21 mouse cellular contexts compared by ENCODE assay signal in the genomic region with DNA sequence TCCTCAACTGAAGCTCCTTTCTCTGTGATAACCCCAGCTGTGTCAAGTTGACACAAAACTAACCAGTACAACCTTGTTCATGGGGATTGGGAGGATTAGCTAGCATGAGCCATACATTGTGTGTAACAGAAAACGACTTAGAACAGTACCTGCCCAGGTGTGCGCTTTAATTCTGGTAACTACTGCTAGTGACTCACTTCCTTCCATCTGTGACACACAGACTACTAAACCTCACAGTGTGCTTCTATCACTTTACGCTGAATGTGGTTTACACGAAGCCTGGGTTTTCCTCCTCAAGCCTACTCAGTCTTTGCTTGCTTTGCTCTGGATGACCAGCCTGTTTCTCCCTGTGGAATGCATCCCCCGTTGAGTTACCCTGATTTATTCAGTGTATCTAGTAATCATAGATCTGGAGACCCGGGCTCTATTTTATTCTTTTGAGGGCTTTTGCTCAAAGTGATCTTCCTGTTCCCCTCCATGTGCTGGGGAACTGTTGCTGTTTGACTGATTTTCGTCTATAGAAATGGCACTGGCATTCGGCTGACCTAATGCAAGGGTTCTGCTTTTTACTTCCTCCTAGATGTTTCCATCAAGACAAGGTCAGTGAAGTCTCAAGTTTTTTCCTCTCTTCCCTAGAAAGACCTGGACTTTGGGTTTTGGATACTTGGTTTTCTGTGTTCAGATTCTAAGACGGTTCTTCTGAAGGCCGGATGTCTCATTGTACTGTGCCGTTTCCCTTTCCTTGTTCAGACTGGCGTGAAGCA. TPM values are rescaled to one million over a fixed set of nuclear protein-coding genes. Genes with fewer than 3 reads are reported as not detected.
DNase-seq lines count a peak whose midpoint lies in the region; ATAC-seq and TF ChIP-seq lines count a peak whose summit lies in the region.
"Had no signal": no experiment of that assay in that cellular context is flagged by ENCODE, and none has a peak within 500 bp of the region (broad histone marks: within the 10 kb centered on the region; RNA-seq: fewer than 3 reads in every experiment).

No protein-coding gene starts in this region.

- H3K4me2 ChIP-seq in midbrain, embryonic 14.5 days (ENCODE audit: low read length), result no peak overlapping the region
- H3K4me2 ChIP-seq in hindbrain, embryonic 13.5 days, result no peak overlapping the region
- H3K4me2 ChIP-seq: heart, embryonic 12.5 days; intestine, embryonic 15.5 days; kidney, embryonic 15.5 days; limb, embryonic 15.5 days had no signal

- peaks cover 14% of the 10 kb centered on the region for H3K4me1 ChIP-seq in limb, embryonic 10.5 days
- H3K4me1 ChIP-seq in midbrain, embryonic 14.5 days (ENCODE audit: control insufficient read depth, insufficient read depth, low read length), result no peaks in the 10 kb centered on the region
- H3K4me1 ChIP-seq in hindbrain, embryonic 13.5 days (replicated peaks), result peaks cover 3% of the 10 kb centered on the region

- TF ChIP-seq CTCF in gastrocnemius, adult 2 months (IDR thresholded peaks at IDR 0.05), result no peak

- 44% methylated on average over 12 of the region's 12 CpGs for WGBS in macrophage (ENCODE audit: missing documents)
- 93% methylated on average over 12 of the region's 12 CpGs for WGBS in limb, embryonic 10.5 days
- WGBS in midbrain, embryonic 14.5 days, result 93% methylated on average over 12 of the region's 12 CpGs
- 95% methylated on average over 12 of the region's 12 CpGs for WGBS in hindbrain, embryonic 13.5 days

- no peak for ATAC-seq in midbrain, embryonic 14.5 days (ENCODE audit: low FRiP score, low TSS enrichment)
- ATAC-seq in hindbrain, embryonic 13.5 days (ENCODE audit: low FRiP score), result no peak
- ATAC-seq: forebrain, postnatal 0 days; intestine, embryonic 15.5 days had no signal

- DNase-seq in gastrocnemius, adult 2 months, result no peak
- DNase-seq in gastrocnemius, adult 8-10 months (ENCODE audit: low spot score in 2 of 2), result no peak
- DNase-seq in thymus, postnatal 0 days (ENCODE audit: low spot score), result peak; percentile 9
- DNase-seq in thymus, postnatal 25 days, result no peak
- DNase-seq in limb, embryonic 10.5 days (ENCODE audit: low spot score), result no peak
- DNase-seq in midbrain, embryonic 14.5 days, result no peak
- DNase-seq: adrenal gland, adult 8-10 months; cerebellum, postnatal 10 days; forebrain, postnatal 0 days; gastrocnemius, postnatal 25 days; heart, postnatal 4 days; right cerebral cortex, postnatal 4 days; thymus, postnatal 4 days had no signal

- no peaks in the 10 kb centered on the region for H3K36me3 ChIP-seq in macrophage (ENCODE audit: inconsistent target)
- no peaks in the 10 kb centered on the region for H3K36me3 ChIP-seq in limb, embryonic 10.5 days
- no peaks in the 10 kb centered on the region for H3K36me3 ChIP-seq in midbrain, embryonic 14.5 days (ENCODE audit: control insufficient read depth, insufficient read depth, low read length)
- no peaks in the 10 kb centered on the region for H3K36me3 ChIP-seq in hindbrain, embryonic 13.5 days
- H3K36me3 ChIP-seq: embryonic facial prominence, embryonic 10.5 days; heart, embryonic 12.5 days; intestine, embryonic 15.5 days; kidney, embryonic 15.5 days; limb, embryonic 15.5 days had no signal

- peak overlapping the region; percentile 1; the same call in 1 of the 2 replicates for H3K27ac ChIP-seq in gastrocnemius, adult 2 months
- peak overlapping the region; percentile 68 for H3K27ac ChIP-seq in macrophage
- no peak overlapping the region for H3K27ac ChIP-seq in limb, embryonic 10.5 days
- H3K27ac ChIP-seq in midbrain, embryonic 14.5 days (replicated peaks; ENCODE audit: low read depth, low read length), result no peak overlapping the region
- no peak overlapping the region for H3K27ac ChIP-seq in hindbrain, embryonic 13.5 days
- H3K27ac ChIP-seq: embryonic facial prominence, embryonic 10.5 days; intestine, embryonic 15.5 days; kidney, embryonic 15.5 days; limb, embryonic 15.5 days had no signal

- H3K9me3 ChIP-seq in limb, embryonic 10.5 days (replicated peaks), result no peaks in the 10 kb centered on the region
- no peaks in the 10 kb centered on the region for H3K9me3 ChIP-seq in midbrain, embryonic 14.5 days (ENCODE audit: control insufficient read depth, low read length)
- H3K9me3 ChIP-seq in hindbrain, embryonic 13.5 days, result no peaks in the 10 kb centered on the region
- H3K9me3 ChIP-seq: embryonic facial prominence, embryonic 10.5 days; heart, embryonic 12.5 days; intestine, embryonic 15.5 days; kidney, embryonic 15.5 days; limb, embryonic 15.5 days had no signal

- H3K4me3 ChIP-seq in gastrocnemius, adult 2 months, result no peak overlapping the region
- H3K4me3 ChIP-seq in macrophage (ENCODE audit: inconsistent target), result no peak overlapping the region
- H3K4me3 ChIP-seq in limb, embryonic 10.5 days, result no peak overlapping the region
- H3K4me3 ChIP-seq in midbrain, embryonic 14.5 days (replicated peaks; ENCODE audit: low read depth, low read length), result no peak overlapping the region
- H3K4me3 ChIP-seq in hindbrain, embryonic 13.5 days, result no peak overlapping the region
- H3K4me3 ChIP-seq: embryonic facial prominence, embryonic 10.5 days; erythroblast, embryonic 14.5 days; heart, embryonic 12.5 days; intestine, embryonic 15.5 days; kidney, embryonic 15.5 days; limb, embryonic 15.5 days had no signal

- H3K9ac ChIP-seq in midbrain, embryonic 14.5 days (replicated peaks; ENCODE audit: low read length), result no peak overlapping the region
- no peak overlapping the region for H3K9ac ChIP-seq in hindbrain, embryonic 13.5 days
- H3K9ac ChIP-seq: forebrain, postnatal 0 days; heart, embryonic 12.5 days; intestine, embryonic 15.5 days; kidney, embryonic 15.5 days; limb, embryonic 15.5 days had no signal

- intact Hi-C loops in gastrocnemius, adult 2 months (cut with DNase I), result no loop called here

- no peaks in the 10 kb centered on the region for H3K27me3 ChIP-seq in limb, embryonic 10.5 days (ENCODE audit: low read depth, poor library complexity, severe bottlenecking)
- H3K27me3 ChIP-seq in midbrain, embryonic 14.5 days (ENCODE audit: control insufficient read depth, insufficient read depth, low read length), result no peaks in the 10 kb centered on the region
- no peaks in the 10 kb centered on the region for H3K27me3 ChIP-seq in hindbrain, embryonic 13.5 days
- H3K27me3 ChIP-seq: heart, embryonic 12.5 days; intestine, embryonic 15.5 days; kidney, embryonic 15.5 days; limb, embryonic 15.5 days had no signal

- H3K79me2 ChIP-seq in macrophage (ENCODE audit: inconsistent target), result peaks cover 84% of the 10 kb centered on the region

RNA-seq across cellular contexts. Expression of gene Atp2b1, which starts 40.2 kb away (rescaled TPM):
- total RNA-seq in gastrocnemius, adult 2 months (2021), result 10 to 100 TPM; 74.7 to 79.0 TPM
- total RNA-seq in gastrocnemius, adult 8-10 months (2022), result 10 to 100 TPM; 61.9 to 75.9 (median 73.7) TPM
- polyA plus RNA-seq in thymus, postnatal 0 days (2015; fragmentation: Nextera tagmentation; extraction: Ambion mirVana), result 65.8 and 79.8 TPM in 2 replicates
- 1,000 to 10,000 TPM in 3 of 26 experiments, 100 to 1,000 TPM in 23; 379 to 1,083 (median 632) TPM for total RNA-seq in macrophage (2018; cell fraction: chromatin; rRNA removed)
- total RNA-seq in macrophage (2018; cell fraction: cytosol; rRNA removed), result 100 to 1,000 TPM in 22 of 26 experiments, 10 to 100 TPM in 4; 93.4 to 277 (median 163) TPM
- 100 to 1,000 TPM; 320 to 861 (median 504) TPM for total RNA-seq in macrophage (2018; cell fraction: nucleus; rRNA removed)
- polyA plus RNA-seq in macrophage (2018), result 95.0 to 177 TPM (median 143 TPM) in 3 replicates
- 105 and 110 TPM in 2 replicates for polyA plus RNA-seq in limb, embryonic 10.5 days (2016; fragmentation: Nextera tagmentation; extraction: Ambion mirVana)
- polyA plus RNA-seq in midbrain, embryonic 14.5 days (2014; fragmentation: Nextera tagmentation; extraction: Ambion mirVana), result 214 and 229 TPM in 2 replicates
- 254 and 255 TPM in 2 replicates for polyA plus RNA-seq in hindbrain, embryonic 13.5 days (2015; fragmentation: Nextera tagmentation; extraction: Ambion mirVana)

Comparison
In these comparisons a context has a peak if more than half of its experiments do, and no peak if none do; other contexts are left out.
1. H3K27ac ChIP-seq: peak in gastrocnemius, adult 2 months (single experiment) and macrophage (single experiment); none in limb, embryonic 10.5 days (single experiment), midbrain, embryonic 14.5 days (single experiment) and hindbrain, embryonic 13.5 days (single experiment).